Mouse (Mus musculus): ENCODE measurements around the gene Lactb.

DNA sequence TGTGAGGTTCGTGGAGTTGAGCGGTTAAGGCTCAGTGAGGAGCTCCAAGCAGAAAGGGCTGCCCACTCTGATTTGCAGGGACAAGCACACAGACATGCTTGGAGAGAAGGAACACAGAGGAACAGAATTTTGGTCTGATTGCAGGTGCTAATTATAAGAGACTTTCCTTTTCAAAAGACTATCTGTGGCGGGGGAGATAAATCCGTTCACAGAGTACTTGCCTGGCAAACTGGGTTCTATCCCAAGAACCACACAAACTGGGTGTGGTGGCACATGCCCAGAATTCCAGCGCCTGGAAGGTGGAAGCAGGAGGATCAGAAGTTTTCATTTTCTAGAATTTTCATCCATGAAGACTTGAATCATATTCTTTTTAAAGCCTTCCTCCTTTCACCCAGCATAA, 1.8 kb upstream of the Lactb start:
- no peak for TF ChIP-seq CTCF (IDR thresholded peaks at IDR 0.05; ENCODE audit: extremely low read depth, insufficient read depth, low read length)
- no peak for TF ChIP-seq POLR2A (IDR thresholded peaks at IDR 0.05; ENCODE audit: extremely low read depth, insufficient read depth, low read length)

Data from cortical plate, adult 2 months (tissue).